In the genomic region with DNA sequence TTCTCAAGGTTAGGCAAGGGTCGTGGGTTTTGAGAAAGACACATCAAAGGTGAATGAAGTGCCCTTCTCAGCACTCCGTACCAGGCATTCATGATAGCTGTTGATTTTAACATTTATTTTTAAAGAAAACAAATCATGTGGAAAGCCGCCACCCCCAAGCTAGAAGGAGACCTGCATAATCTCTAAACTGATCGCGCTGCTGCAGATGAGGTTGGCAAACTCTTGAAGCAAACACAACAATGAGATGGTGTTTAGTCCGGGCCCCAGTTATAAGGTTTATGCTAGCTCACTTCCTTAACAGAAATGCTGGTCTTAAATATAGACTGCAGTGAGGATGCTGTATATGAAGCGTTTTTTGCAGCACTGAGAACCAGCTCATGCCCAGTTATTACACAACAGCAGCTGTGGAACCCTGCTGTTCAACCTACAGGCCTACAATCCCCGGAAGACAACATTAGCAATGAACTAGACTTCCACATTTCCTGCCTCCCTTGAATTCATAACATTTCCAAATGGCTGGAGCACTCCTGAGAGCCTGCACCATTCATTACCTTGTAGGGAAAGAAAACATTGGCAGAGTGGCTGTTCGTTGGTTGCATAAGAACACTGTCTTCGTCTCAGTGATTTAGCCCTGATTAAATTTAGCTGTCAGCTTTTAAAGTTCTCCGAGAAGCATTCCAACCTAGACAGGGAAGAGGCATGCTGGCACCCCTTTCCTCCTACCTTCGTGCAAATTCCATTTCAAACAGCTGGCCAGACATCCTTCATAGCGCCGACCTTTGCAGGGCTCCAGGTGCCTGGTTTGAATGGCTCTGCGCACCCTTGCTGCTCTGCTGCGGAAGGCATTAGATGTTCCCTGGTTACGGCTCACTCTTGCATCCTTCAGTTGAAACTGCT, we compare ENCODE assay signal across 8 mouse cellular contexts. TPM values are rescaled to one million over a fixed set of nuclear protein-coding genes. Genes with fewer than 3 reads are reported as not detected.
DNase-seq lines count a peak whose midpoint lies in the region; ATAC-seq lines count a peak whose summit lies in the region.

No protein-coding gene starts in this region.

- H3K9me3 ChIP-seq in limb, embryonic 11.5 days (ENCODE audit: control insufficient read depth, low read length) = no peaks in the 10 kb centered on the region
- no peaks in the 10 kb centered on the region for H3K9me3 ChIP-seq in midbrain, embryonic 13.5 days

- peak; percentile 57 for ATAC-seq in common myeloid progenitor, adult 5-6 weeks (replicated peaks; ENCODE audit: low read depth, poor library complexity, severe bottlenecking)
- ATAC-seq in inflammation-experienced regulatory T-cells, adult 6 months = peak; percentile 28
- ATAC-seq in limb, embryonic 11.5 days (ENCODE audit: insufficient number of reproducible peaks, low FRiP score, low TSS enrichment, low read depth) = 0 out of 2 replicates have a peak, but pooled peaks have one; percentile 51
- no peak for ATAC-seq in midbrain, embryonic 13.5 days

- H3K27ac ChIP-seq in limb, embryonic 11.5 days (replicated peaks; ENCODE audit: low read depth, low read length) = no peak overlapping the region
- no peak overlapping the region for H3K27ac ChIP-seq in midbrain, embryonic 13.5 days

- H3K36me3 ChIP-seq in limb, embryonic 11.5 days (ENCODE audit: control insufficient read depth, insufficient read depth, low read length) = no peaks in the 10 kb centered on the region
- H3K36me3 ChIP-seq in midbrain, embryonic 13.5 days = no peaks in the 10 kb centered on the region

- H3K9ac ChIP-seq in limb, embryonic 11.5 days (ENCODE audit: low read length) = no peak overlapping the region
- no peak overlapping the region for H3K9ac ChIP-seq in midbrain, embryonic 13.5 days (replicated peaks)

- no peaks in the 10 kb centered on the region for H3K27me3 ChIP-seq in limb, embryonic 11.5 days (ENCODE audit: control insufficient read depth, insufficient read depth, low read length)
- H3K27me3 ChIP-seq in midbrain, embryonic 13.5 days = no peaks in the 10 kb centered on the region

- peak overlapping the region; percentile 15; the same call in 1 of the 2 replicates for H3K4me2 ChIP-seq in limb, embryonic 11.5 days (ENCODE audit: low read depth, severe bottlenecking)
- peak overlapping the region; percentile 31 for H3K4me2 ChIP-seq in midbrain, embryonic 13.5 days (replicated peaks)

- H3K4me1 ChIP-seq in limb, embryonic 11.5 days (ENCODE audit: control insufficient read depth, insufficient read depth, low read length) = peaks cover 11% of the 10 kb centered on the region
- H3K4me1 ChIP-seq in midbrain, embryonic 13.5 days (replicated peaks) = peaks cover 19% of the 10 kb centered on the region

- WGBS in limb, embryonic 11.5 days = 28% methylated on average over 17 of the region's 17 CpGs
- WGBS in midbrain, embryonic 13.5 days = 32% methylated on average over 17 of the region's 17 CpGs

- H3K4me3 ChIP-seq in limb, embryonic 11.5 days (ENCODE audit: low read depth, low read length) = no peak overlapping the region
- no peak overlapping the region for H3K4me3 ChIP-seq in midbrain, embryonic 13.5 days (replicated peaks)

- peak; percentile 42 to 66 for DNase-seq in frontal cortex, postnatal 36 days (ENCODE audit: low spot score in 2 of 2)
- no peak for DNase-seq in frontal cortex, postnatal 10 days (ENCODE audit: low spot score in 2 of 2)
- DNase-seq in limb, embryonic 11.5 days (ENCODE audit: low spot score) = peak; percentile 44
- no peak for DNase-seq in urinary bladder, postnatal 25 days (ENCODE audit: low spot score)
- no peak for DNase-seq in adrenal gland, postnatal 25 days

RNA-seq across cellular contexts. Expression of gene Dusp6, which starts 34.8 kb away (rescaled TPM):
- 28.8 and 37.5 TPM in 2 replicates for total RNA-seq in common myeloid progenitor, adult 5-6 weeks (2017)
- polyA plus RNA-seq in inflammation-experienced regulatory T-cells, adult 6 months (2017; shearing (Covaris generic)) = 10 to 100 TPM; 32.8 to 52.8 (median 41.2) TPM
- 187 and 207 TPM in 2 replicates for polyA plus RNA-seq in limb, embryonic 11.5 days (2014; fragmentation: Nextera tagmentation; extraction: Ambion mirVana)
- polyA plus RNA-seq in midbrain, embryonic 13.5 days (2015; fragmentation: Nextera tagmentation; extraction: Ambion mirVana) = 21.8 and 26.5 TPM in 2 replicates
- 101 and 136 TPM in 2 replicates for total RNA-seq in adrenal gland, postnatal 25 days (2021)

Comparison
In these comparisons a context has a peak if more than half of its experiments do, and no peak if none do; other contexts are left out.
1. DNase-seq: peak in frontal cortex, postnatal 36 days (2 of 2) and limb, embryonic 11.5 days (single experiment); none in frontal cortex, postnatal 10 days (0 of 2), urinary bladder, postnatal 25 days (single experiment) and adrenal gland, postnatal 25 days (single experiment).